Mouse (Mus musculus): ENCODE measurements around the gene Cnr2. TPM values are rescaled to one million over a fixed set of nuclear protein-coding genes. Genes with fewer than 3 reads are reported as not detected.

Gene Cnr2
- total RNA-seq, 1 experiment = 0.04 TPM

- no peaks in the 10 kb centered on the region for H3K36me3 ChIP-seq (ENCODE audit: control insufficient read depth, insufficient read depth, low read length, poor library complexity, severe bottlenecking)
- no peaks in the 10 kb centered on the region for H3K9me3 ChIP-seq (ENCODE audit: control insufficient read depth, insufficient read depth, low read depth, low read length)
- in situ Hi-C loops (cut with MboI; ENCODE audit: low sequenced_read_pairs in 2 of 2, unreplicated experiment in 2 of 2) = no loop called here
- no peak overlapping the region for H3K9ac ChIP-seq (ENCODE audit: insufficient read depth, low read depth, low read length, poor library complexity, severe bottlenecking)
- TF ChIP-seq ZNF384 (IDR thresholded peaks at IDR 0.05; ENCODE audit: low read depth, low read length) = no peak
- TF ChIP-seq CHD2 (IDR thresholded peaks at IDR 0.05; ENCODE audit: low read depth, low read length) = no peak
- no peak for TF ChIP-seq HCFC1 (IDR thresholded peaks at IDR 0.05; ENCODE audit: borderline replicate concordance, insufficient read depth, low read length)
- TF ChIP-seq MAFK (IDR thresholded peaks at IDR 0.05; ENCODE audit: insufficient read depth, low read depth, low read length) = no peak
- TF ChIP-seq ZC3H11A (IDR thresholded peaks at IDR 0.05; ENCODE audit: borderline replicate concordance, low read depth, low read length) = no peak
- DNase-seq (ENCODE audit: low read depth, low spot score) = no peak
- H3K27ac ChIP-seq (ENCODE audit: insufficient read depth, low read depth, low read length, poor library complexity, severe bottlenecking) = no peak overlapping the region
- peaks cover 0 to 9% of the 10 kb centered on the region in 2 experiments; a peak in 1 of 4 replicates for H3K4me1 ChIP-seq (ENCODE audit: control insufficient read depth in 2 of 2, insufficient read depth in 2 of 2, low read length in 2 of 2, poor library complexity in 1 of 2)
- no peak overlapping the region for H3K4me3 ChIP-seq (ENCODE audit: insufficient read depth in 1 of 2, low read depth in 1 of 2, low read length in 2 of 2, poor library complexity in 1 of 2, severe bottlenecking in 1 of 2)
These were observed 7.5 kb downstream of the Cnr2 start for GRCm38 (mm10) chr4:135902606-135903242.

- TF ChIP-seq CHD2 (IDR thresholded peaks at IDR 0.05; ENCODE audit: low read depth, low read length) (no peak), ZC3H11A (IDR thresholded peaks at IDR 0.05; ENCODE audit: borderline replicate concordance, low read depth, low read length) (no peak), MAFK (IDR thresholded peaks at IDR 0.05; ENCODE audit: insufficient read depth, low read depth, low read length) (no peak), HCFC1 (IDR thresholded peaks at IDR 0.05; ENCODE audit: borderline replicate concordance, insufficient read depth, low read length) (no peak), ZNF384 (IDR thresholded peaks at IDR 0.05; ENCODE audit: low read depth, low read length) (no peak)
- Histone ChIP-seq H3K9me3 (ENCODE audit: control insufficient read depth, insufficient read depth, low read depth, low read length) (no peaks in the 10 kb centered on the region), H3K9ac (ENCODE audit: insufficient read depth, low read depth, low read length, poor library complexity, severe bottlenecking) (no peak overlapping the region), H3K27ac (ENCODE audit: insufficient read depth, low read depth, low read length, poor library complexity, severe bottlenecking) (no peak overlapping the region), H3K36me3 (ENCODE audit: control insufficient read depth, insufficient read depth, low read length, poor library complexity, severe bottlenecking) (no peaks in the 10 kb centered on the region), H3K4me3 (ENCODE audit: insufficient read depth in 1 of 2, low read depth in 1 of 2, low read length in 2 of 2, poor library complexity in 1 of 2, severe bottlenecking in 1 of 2) (no peak overlapping the region), H3K4me1 (ENCODE audit: control insufficient read depth in 2 of 2, insufficient read depth in 2 of 2, low read length in 2 of 2, poor library complexity in 1 of 2) (no peaks in the 10 kb centered on the region)
- in situ Hi-C loops (cut with MboI; ENCODE audit: low sequenced_read_pairs in 2 of 2, unreplicated experiment in 2 of 2) = no loop called here
- no peak for DNase-seq (ENCODE audit: low read depth, low spot score)
These were observed 9.6 kb downstream of the Cnr2 start for GRCm38 (mm10) chr4:135904810-135905209.

- in situ Hi-C loops (cut with MboI; ENCODE audit: low sequenced_read_pairs in 2 of 2, unreplicated experiment in 2 of 2) = no loop called here
- no peaks in the 10 kb centered on the region for H3K9me3 ChIP-seq (ENCODE audit: control insufficient read depth, insufficient read depth, low read depth, low read length)
- no peak overlapping the region for H3K4me3 ChIP-seq (ENCODE audit: insufficient read depth in 1 of 2, low read depth in 1 of 2, low read length in 2 of 2, poor library complexity in 1 of 2, severe bottlenecking in 1 of 2)
- no peak for DNase-seq (ENCODE audit: low read depth, low spot score)
- H3K9ac ChIP-seq (ENCODE audit: insufficient read depth, low read depth, low read length, poor library complexity, severe bottlenecking) = no peak overlapping the region
- H3K4me1 ChIP-seq (ENCODE audit: control insufficient read depth in 2 of 2, insufficient read depth in 2 of 2, low read length in 2 of 2, poor library complexity in 1 of 2) = no peaks in the 10 kb centered on the region
- no peak overlapping the region for H3K27ac ChIP-seq (ENCODE audit: insufficient read depth, low read depth, low read length, poor library complexity, severe bottlenecking)
- TF ChIP-seq CHD2 (IDR thresholded peaks at IDR 0.05; ENCODE audit: low read depth, low read length) (no peak), MAFK (IDR thresholded peaks at IDR 0.05; ENCODE audit: insufficient read depth, low read depth, low read length) (no peak), ZNF384 (IDR thresholded peaks at IDR 0.05; ENCODE audit: low read depth, low read length) (no peak), ZC3H11A (IDR thresholded peaks at IDR 0.05; ENCODE audit: borderline replicate concordance, low read depth, low read length) (no peak), HCFC1 (IDR thresholded peaks at IDR 0.05; ENCODE audit: borderline replicate concordance, insufficient read depth, low read length) (no peak)
- no peaks in the 10 kb centered on the region for H3K36me3 ChIP-seq (ENCODE audit: control insufficient read depth, insufficient read depth, low read length, poor library complexity, severe bottlenecking)
These were observed 11.4 kb downstream of the Cnr2 start for GRCm38 (mm10) chr4:135906633-135907032.

GRCm38 (mm10) chr4:135909326-135910066, 14.3 kb downstream of the Cnr2 start:
- Histone ChIP-seq H3K27ac (ENCODE audit: insufficient read depth, low read depth, low read length, poor library complexity, severe bottlenecking) (no peak overlapping the region), H3K4me3 (ENCODE audit: insufficient read depth in 1 of 2, low read depth in 1 of 2, low read length in 2 of 2, poor library complexity in 1 of 2, severe bottlenecking in 1 of 2) (no peak overlapping the region), H3K9me3 (ENCODE audit: control insufficient read depth, insufficient read depth, low read depth, low read length) (no peaks in the 10 kb centered on the region), H3K36me3 (ENCODE audit: control insufficient read depth, insufficient read depth, low read length, poor library complexity, severe bottlenecking) (no peaks in the 10 kb centered on the region), H3K9ac (ENCODE audit: insufficient read depth, low read depth, low read length, poor library complexity, severe bottlenecking) (no peak overlapping the region), H3K4me1 (ENCODE audit: control insufficient read depth in 2 of 2, insufficient read depth in 2 of 2, low read length in 2 of 2, poor library complexity in 1 of 2) (no peaks in the 10 kb centered on the region)
- DNase-seq (ENCODE audit: low read depth, low spot score) = no peak
- in situ Hi-C loops (cut with MboI; ENCODE audit: low sequenced_read_pairs in 2 of 2, unreplicated experiment in 2 of 2) = no loop called here
- no peak for TF ChIP-seq ZNF384 (IDR thresholded peaks at IDR 0.05; ENCODE audit: low read depth, low read length)
